Mouse (Mus musculus) kidney, adult 2 months (tissue): ENCODE measurements around the gene Mvb12b. TPM values are rescaled to one million over a fixed set of nuclear protein-coding genes. Genes with fewer than 3 reads are reported as not detected.

Source experiments
- DNase-seq: peaks from one replicate; pipeline ENCODE4 v3.0.0; 2021
- H3K27ac ChIP-seq: fragments of 200-500 bp; 2 replicates; pipeline ENCODE4 v1.5.1; 2012; ENCODE audit warnings: low read depth, low read length, control low read depth, inconsistent platforms; ENCODE audit not compliant: insufficient read depth
- H3K27me3 ChIP-seq: fragments of 200-500 bp; replicated peaks from 2 replicates; pipeline ENCODE4 v1.6.1; 2012; ENCODE audit warnings: mild to moderate bottlenecking, moderate library complexity, low read length, inconsistent platforms; ENCODE audit not compliant: control insufficient read depth, insufficient read depth
- H3K36me3 ChIP-seq: fragments of 200-500 bp; 2 replicates; pipeline ENCODE4 v1.6.1; 2012; ENCODE audit warnings: mild to moderate bottlenecking, moderate library complexity, low read length, inconsistent platforms; ENCODE audit not compliant: control insufficient read depth, insufficient read depth
- H3K4me1 ChIP-seq: fragments of 200-500 bp; 2 replicates; pipeline ENCODE4 v1.6.1; 2011; ENCODE audit warnings: low read length; ENCODE audit not compliant: control insufficient read depth, insufficient read depth
- H3K4me3 ChIP-seq: fragments of 200-500 bp; 2 replicates; pipeline ENCODE4 v1.5.1; 2011; ENCODE audit warnings: mild to moderate bottlenecking, low read depth, low read length, control low read depth; ENCODE audit not compliant: insufficient read depth
- CTCF ChIP-seq: fragments of 200-500 bp; conservative IDR thresholded peaks from 2 replicates; pipeline ENCODE4 v1.5.1; 2011; ENCODE audit warnings: low read depth, mild to moderate bottlenecking, control low read depth, low read length, moderate library complexity, mixed read lengths; ENCODE audit not compliant: insufficient read depth, insufficient read length
- POLR2A ChIP-seq: fragments of 200-500 bp; IDR thresholded peaks from one replicate; pipeline ENCODE4 v1.6.1; 2011; ENCODE audit warnings: low read depth, low read length, control low read depth
- WGBS: fragments of 180-500 bp; shearing (Covaris S2); methylation state at CpG from one replicate; pipeline ENCODE4 v1.1.7; 2018; 5-methylcytosine and 5-hydroxymethylcytosine counted together
- polyA plus RNA-seq: library from polyadenylated mRNA; depleted of rRNA; stranded (reverse); fragments of >200 nt; gene quantifications from 2 replicates; pipeline ENCODE4 v1.2.3, GENCODE M21; 2012

Mvb12b gene
- polyA plus RNA-seq, 1 experiment = 29.2 TPM

GRCm38 (mm10) chr2:33801760-33802159 is 86.0 kb downstream of the Mvb12b start:
- no peak for DNase-seq
- Histone ChIP-seq H3K4me1 (no peaks in the 10 kb centered on the region), H3K27me3 (no peaks in the 10 kb centered on the region), H3K27ac (no peak overlapping the region), H3K36me3 (no peaks in the 10 kb centered on the region), H3K4me3 (no peak overlapping the region)
- TF ChIP-seq CTCF (no peak), POLR2A (no peak)
- WGBS = 65% methylated on average over 13 of the region's 13 CpGs

GRCm38 (mm10) chr2:33801336-33801735 is 86.4 kb downstream of the Mvb12b start:
- Histone ChIP-seq H3K4me1 (no peaks in the 10 kb centered on the region), H3K4me3 (no peak overlapping the region), H3K27me3 (no peaks in the 10 kb centered on the region), H3K36me3 (no peaks in the 10 kb centered on the region), H3K27ac (no peak overlapping the region)
- no peak for TF ChIP-seq POLR2A
- TF ChIP-seq CTCF = no peak
- 72% methylated on average over 8 of the region's 8 CpGs for WGBS
- DNase-seq = no peak

- WGBS = 87% methylated on average over 6 of the region's 6 CpGs
- Histone ChIP-seq H3K36me3 (no peaks in the 10 kb centered on the region), H3K4me3 (no peak overlapping the region), H3K4me1 (no peaks in the 10 kb centered on the region), H3K27ac (no peak overlapping the region), H3K27me3 (no peaks in the 10 kb centered on the region)
- TF ChIP-seq CTCF (no peak), POLR2A (no peak)
- no peak for DNase-seq
Measured at GRCm38 (mm10) chr2:33800221-33800620, 87.5 kb downstream of the Mvb12b start.

GRCm38 (mm10) chr2:33795716-33796472 is 91.9 kb downstream of the Mvb12b start:
- H3K36me3 ChIP-seq = no peaks in the 10 kb centered on the region
- no peaks in the 10 kb centered on the region for H3K4me1 ChIP-seq
- TF ChIP-seq POLR2A (no peak), CTCF (no peak)
- no peak for DNase-seq
- 85% methylated on average over 15 of the region's 15 CpGs for WGBS
- no peak overlapping the region for H3K4me3 ChIP-seq
- H3K27ac ChIP-seq = no peak overlapping the region
- no peaks in the 10 kb centered on the region for H3K27me3 ChIP-seq

GRCm38 (mm10) chr2:33795001-33795580 is 92.7 kb downstream of the Mvb12b start:
- H3K4me1 ChIP-seq = no peaks in the 10 kb centered on the region
- H3K27ac ChIP-seq = no peak overlapping the region
- WGBS = 93% methylated on average over 7 of the region's 7 CpGs
- H3K27me3 ChIP-seq = no peaks in the 10 kb centered on the region
- no peaks in the 10 kb centered on the region for H3K36me3 ChIP-seq
- no peak overlapping the region for H3K4me3 ChIP-seq
- no peak for DNase-seq
- no peak for TF ChIP-seq POLR2A
- TF ChIP-seq CTCF = no peak

GRCm38 (mm10) chr2:33794483-33794882 is 93.3 kb downstream of the Mvb12b start:
- Histone ChIP-seq H3K27ac (no peak overlapping the region), H3K4me3 (no peak overlapping the region), H3K4me1 (no peaks in the 10 kb centered on the region), H3K27me3 (no peaks in the 10 kb centered on the region), H3K36me3 (no peaks in the 10 kb centered on the region)
- WGBS = 67% methylated on average over 9 of the region's 9 CpGs
- TF ChIP-seq POLR2A = no peak
- no peak for TF ChIP-seq CTCF
- no peak for DNase-seq

- 44% methylated on average over 5 of the region's 5 CpGs for WGBS
Measured at GRCm38 (mm10) chr2:33790301-33790700, 97.4 kb downstream of the Mvb12b start.

More at GRCm38 (mm10) chr2:33790301-33790700, 97.4 kb downstream of the Mvb12b start:
- no peaks in the 10 kb centered on the region for H3K36me3 ChIP-seq
- DNase-seq = no peak
- H3K27ac ChIP-seq = no peak overlapping the region
- no peaks in the 10 kb centered on the region for H3K4me1 ChIP-seq
- no peak for TF ChIP-seq CTCF
- TF ChIP-seq POLR2A = no peak
- no peaks in the 10 kb centered on the region for H3K27me3 ChIP-seq
- no peak overlapping the region for H3K4me3 ChIP-seq
